Mouse (Mus musculus) left cerebral cortex, postnatal 25 days (tissue): ENCODE data around the gene Stat1. TPM values are rescaled to one million over a fixed set of nuclear protein-coding genes. Genes with fewer than 3 reads are reported as not detected.

Source experiments
- DNase-seq, 2 experiments: peaks; one replicate each; pipeline ENCODE4 v3.0.0; 2022; ENCODE audit warnings: low spot score in 2 of 2, mixed read lengths in 1 of 2
- intact Hi-C: fragments of 180-260 bp; cut with DNase I; formaldehyde crosslinking; loops from one replicate; pipeline ENCODE4 v1.15.1; 2025
- total RNA-seq, 2 experiments: library from RNA; stranded (reverse); gene quantifications; 2 replicates each; pipeline ENCODE4 v1.2.3; 2021

Gene Stat1
- 10 to 100 TPM; 16.2 to 17.4 TPM for total RNA-seq

GRCm38 (mm10) chr1:52118860-52119591 is at the start of gene Stat1:
Stat1 (plus strand) TSS chr1:52119440.
- intact Hi-C loops = loop anchor here (10.0 kb wide), 1 partner anchor 644 kb away; the partner anchor contains the start of gene Nabp1
- DNase-seq = peak; percentile 76 to 85

GRCm38 (mm10) chr1:52079724-52080367 is 39.4 kb upstream of the Stat1 start:
- DNase-seq = no peak
- intact Hi-C loops = no loop called here

GRCm38 (mm10) chr1:52080375-52080774 is 38.9 kb upstream of the Stat1 start:
- no peak for DNase-seq
- intact Hi-C loops = no loop called here

- DNase-seq = no peak
- intact Hi-C loops = loop anchor here (1.0 kb wide), 1 partner anchor 82 kb away; no protein-coding TSS in a partner anchor
Measured at GRCm38 (mm10) chr1:52086236-52086635, 33.0 kb upstream of the Stat1 start.

GRCm38 (mm10) chr1:52087128-52087527 is 32.1 kb upstream of the Stat1 start:
- DNase-seq = no peak
- intact Hi-C loops = no loop called here

- intact Hi-C loops = no loop called here
- no peak for DNase-seq
Measured at GRCm38 (mm10) chr1:52088634-52089033, 30.6 kb upstream of the Stat1 start.

- DNase-seq = peak; percentile 38 to 61
- intact Hi-C loops = loop anchor here (1.0 to 5.0 kb wide), 2 partner anchors 94 to 456 kb away; no protein-coding TSS in a partner anchor
Measured at GRCm38 (mm10) chr1:52098618-52099232, 20.5 kb upstream of the Stat1 start.

- no peak for DNase-seq
- intact Hi-C loops = no loop called here
Measured at GRCm38 (mm10) chr1:52100496-52100895, 18.7 kb upstream of the Stat1 start.

GRCm38 (mm10) chr1:52102795-52103194 is 16.4 kb upstream of the Stat1 start:
- DNase-seq = no peak
- intact Hi-C loops = no loop called here

GRCm38 (mm10) chr1:52107206-52107605 is 12.0 kb upstream of the Stat1 start:
- DNase-seq = no peak
- intact Hi-C loops = no loop called here

- DNase-seq = no peak
- intact Hi-C loops = loop anchor here (10.0 kb wide), 1 partner anchor 636 kb away; the partner anchor contains the start of gene Nabp1
Measured at GRCm38 (mm10) chr1:52111217-52111616, 8.0 kb upstream of the Stat1 start.

GRCm38 (mm10) chr1:52112301-52112700 is 6.9 kb upstream of the Stat1 start:
- intact Hi-C loops = loop anchor here (10.0 kb wide), 1 partner anchor 638 kb away; the partner anchor contains the start of gene Nabp1
- DNase-seq = no peak

- no peak for DNase-seq
- intact Hi-C loops = loop anchor here (10.0 kb wide), 1 partner anchor 638 kb away; the partner anchor contains the start of gene Nabp1
Measured at GRCm38 (mm10) chr1:52113067-52113665, 6.1 kb upstream of the Stat1 start.

GRCm38 (mm10) chr1:52113666-52114069 is 5.6 kb upstream of the Stat1 start:
- intact Hi-C loops = loop anchor here (10.0 kb wide), 1 partner anchor 639 kb away; the partner anchor contains the start of gene Nabp1
- DNase-seq = peak; percentile 99

GRCm38 (mm10) chr1:52116441-52116840 is 2.8 kb upstream of the Stat1 start:
- intact Hi-C loops = loop anchor here (10.0 kb wide), 1 partner anchor 642 kb away; the partner anchor contains the start of gene Nabp1
- DNase-seq = no peak

- DNase-seq = no peak
- intact Hi-C loops = loop anchor here (10.0 kb wide), 1 partner anchor 643 kb away; the partner anchor contains the start of gene Nabp1
Measured at GRCm38 (mm10) chr1:52117777-52118176, 1.5 kb upstream of the Stat1 start.

GRCm38 (mm10) chr1:52119691-52120090 is 451 bp downstream of the Stat1 start:
- intact Hi-C loops = loop anchor here (10.0 kb wide), 1 partner anchor 645 kb away; the partner anchor contains the start of gene Nabp1
- peak in 1 of 2 experiments; percentile 30 for DNase-seq

- intact Hi-C loops = no loop called here
- no peak for DNase-seq
Measured at GRCm38 (mm10) chr1:52120191-52120590, 951 bp downstream of the Stat1 start.

- intact Hi-C loops = no loop called here
- no peak for DNase-seq
Measured at GRCm38 (mm10) chr1:52121052-52121451, 1.8 kb downstream of the Stat1 start.

GRCm38 (mm10) chr1:52124818-52125217 is 5.6 kb downstream of the Stat1 start:
- intact Hi-C loops = no loop called here
- DNase-seq = no peak
